Mouse (Mus musculus) bone marrow, adult 2 months (tissue): Measurements from ENCODE around the gene Sla2.

ENCODE experiments used
- CTCF ChIP-seq: fragments of 200-500 bp; IDR thresholded peaks from 2 replicates; pipeline ENCODE4 v1.5.1; 2011; ENCODE audit warnings: low read length, control low read depth; ENCODE audit not compliant: control insufficient read depth, insufficient read depth
- POLR2A ChIP-seq: fragments of 200-500 bp; IDR thresholded peaks from 2 replicates; pipeline ENCODE4 v1.6.1; 2011; ENCODE audit warnings: low read depth, mild to moderate bottlenecking, control low read depth, low read length, borderline replicate concordance; ENCODE audit not compliant: control insufficient read depth

- TF ChIP-seq POLR2A (no peak), CTCF (no peak)
These were observed 10.0 kb upstream of the Sla2 start for GRCm38 (mm10) chr2:156897034-156897433.
